Mouse (Mus musculus) C2C12 (cell line): ENCODE data around the gene Nepn.

ENCODE experiments used
- CTCF ChIP-seq: IDR thresholded peaks from one replicate; pipeline ENCODE4 v1.5.1; 2011; ENCODE audit not compliant: control insufficient read depth, insufficient read depth, insufficient read length
- MAX ChIP-seq: IDR thresholded peaks from one replicate; pipeline ENCODE4 v1.6.1; 2011; ENCODE audit warnings: mild to moderate bottlenecking, control low read depth
- MYOD1 ChIP-seq: IDR thresholded peaks from one replicate; pipeline ENCODE4 v1.6.1; 2011; ENCODE audit warnings: low read depth; ENCODE audit not compliant: control insufficient read depth, insufficient read length
- USF1 ChIP-seq: IDR thresholded peaks from one replicate; pipeline ENCODE4 v1.6.1; 2011; ENCODE audit warnings: low read depth, mild to moderate bottlenecking, control low read depth, moderate library complexity

GRCm38 (mm10) chr10:52374651-52375050 lies 14.1 kb upstream of the Nepn start:
- TF ChIP-seq CTCF: no peak
- TF ChIP-seq MAX: no peak
- TF ChIP-seq USF1: no peak
- no peak for TF ChIP-seq MYOD1
